Mouse (Mus musculus) myocyte (in vitro differentiated cells): ENCODE measurements around the gene Mettl22.

Experiments
- CEBPB ChIP-seq: IDR thresholded peaks from 2 replicates; pipeline ENCODE4 v1.6.1; 2011; ENCODE audit warnings: mild to moderate bottlenecking, moderate library complexity; ENCODE audit not compliant: poor library complexity, insufficient read depth, severe bottlenecking
- E2F4 ChIP-seq: IDR thresholded peaks from one replicate; pipeline ENCODE4 v1.6.1; 2011; ENCODE audit warnings: mild to moderate bottlenecking, control low read depth, moderate library complexity; ENCODE audit not compliant: insufficient read depth
- MAX ChIP-seq: IDR thresholded peaks from one replicate; pipeline ENCODE4 v1.6.1; 2011; ENCODE audit warnings: low read depth, mild to moderate bottlenecking, control low read depth
- MYOD1 ChIP-seq, 3 experiments: IDR thresholded peaks; one replicate each; pipeline ENCODE4 v1.6.1; 2011; ENCODE audit warnings: control low read depth in 2 of 3, low read depth in 2 of 3, mild to moderate bottlenecking in 2 of 3, moderate library complexity in 1 of 3; ENCODE audit not compliant: insufficient read length in 2 of 3, control insufficient read depth in 1 of 3
- MYOG ChIP-seq, 3 experiments: IDR thresholded peaks; one replicate each; pipeline ENCODE4 v1.6.1; 2011; ENCODE audit warnings: control low read depth in 2 of 3, low read depth in 2 of 3, mild to moderate bottlenecking in 2 of 3; ENCODE audit not compliant: insufficient read length in 2 of 3, control insufficient read depth in 1 of 3, insufficient read depth in 1 of 3
- POLR2A ChIP-seq: IDR thresholded peaks from one replicate; pipeline ENCODE4 v1.6.1; 2011; ENCODE audit warnings: low read depth, mild to moderate bottlenecking, control low read depth, moderate library complexity; ENCODE audit not compliant: insufficient read length
- POLR2AphosphoS2 ChIP-seq: IDR thresholded peaks from one replicate; pipeline ENCODE4 v1.6.1; 2011; ENCODE audit warnings: low read depth, control low read depth; ENCODE audit not compliant: insufficient read length
- REST ChIP-seq: IDR thresholded peaks from one replicate; pipeline ENCODE4 v1.6.1; 2011; ENCODE audit warnings: mild to moderate bottlenecking, control low read depth, moderate library complexity; ENCODE audit not compliant: insufficient read depth, insufficient read length
- SRF ChIP-seq: IDR thresholded peaks from one replicate; pipeline ENCODE4 v1.6.1; 2011; ENCODE audit warnings: low read depth; ENCODE audit not compliant: control insufficient read depth, insufficient read length
- TCF12 ChIP-seq: IDR thresholded peaks from one replicate; pipeline ENCODE4 v1.6.1; 2011; ENCODE audit warnings: mild to moderate bottlenecking, control low read depth; ENCODE audit not compliant: poor library complexity, insufficient read depth, severe bottlenecking
- TCF3 ChIP-seq: IDR thresholded peaks from one replicate; pipeline ENCODE4 v1.6.1; 2011; ENCODE audit warnings: low read depth, control low read depth; ENCODE audit not compliant: insufficient read length
- USF1 ChIP-seq: IDR thresholded peaks from one replicate; pipeline ENCODE4 v1.6.1; 2011; ENCODE audit warnings: low read depth, mild to moderate bottlenecking, control low read depth, moderate library complexity

DNA sequence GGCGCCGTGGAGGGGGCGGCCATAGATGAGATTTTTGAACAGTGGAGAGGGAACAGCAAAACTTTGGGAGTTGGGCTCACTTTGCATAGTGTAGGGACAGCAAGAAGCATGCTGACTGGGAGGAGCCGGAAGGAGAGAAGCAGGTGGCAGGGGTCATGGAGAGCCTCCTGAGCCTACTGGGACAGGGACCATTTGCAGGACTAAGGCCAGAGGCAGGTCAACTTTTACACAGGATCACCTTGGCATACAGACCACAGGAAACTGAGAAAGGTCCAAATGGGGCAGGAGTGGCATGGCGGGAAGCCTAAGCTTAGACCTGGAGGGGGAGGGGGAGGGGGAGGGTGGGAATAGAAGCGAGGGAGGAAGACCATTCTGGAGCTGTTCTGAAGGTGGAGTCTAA lies 62.9 kb downstream of the Mettl22 start:
- no peak for TF ChIP-seq POLR2A
- no peak for TF ChIP-seq SRF
- no peak for TF ChIP-seq TCF12
- no peak for TF ChIP-seq MAX
- no peak for TF ChIP-seq MYOG (IDR thresholded peaks at IDR 0.05; ENCODE audit: control insufficient read depth in 1 of 3, insufficient read depth in 1 of 3, insufficient read length in 2 of 3, low read depth in 2 of 3)
- TF ChIP-seq USF1: no peak
- TF ChIP-seq TCF3: no peak
- no peak for TF ChIP-seq POLR2AphosphoS2
- no peak for TF ChIP-seq CEBPB
- no peak for TF ChIP-seq E2F4
- no peak for TF ChIP-seq MYOD1 (IDR thresholded peaks at IDR 0.05; ENCODE audit: control insufficient read depth in 1 of 3, insufficient read length in 2 of 3, low read depth in 2 of 3)
- no peak for TF ChIP-seq REST
